Mouse (Mus musculus): ENCODE data around the gene Chmp6. TPM values are rescaled to one million over a fixed set of nuclear protein-coding genes. Genes with fewer than 3 reads are reported as not detected.

Chmp6 gene
- polyA plus RNA-seq, 1 experiment from 2014 or later = 99.3 TPM

- Histone ChIP-seq H3K9me3 (no peaks in the 10 kb centered on the region), H3K9ac (no peak overlapping the region), H3K27me3 (no peaks in the 10 kb centered on the region), H3K4me2 (no peak overlapping the region), H3K4me1 (peaks cover 67% of the 10 kb centered on the region), H3K27ac (no peak overlapping the region), H3K36me3 (no peaks in the 10 kb centered on the region), H3K4me3 (no peak overlapping the region)
- no peak for ATAC-seq (ENCODE audit: borderline replicate concordance, extremely low read depth, low FRiP score, low TSS enrichment)
- WGBS = 63% methylated on average over 4 of the region's 4 CpGs
Measured at GRCm38 (mm10) chr11:119939711-119940106, 26.5 kb downstream of the Chmp6 start.

DNA sequence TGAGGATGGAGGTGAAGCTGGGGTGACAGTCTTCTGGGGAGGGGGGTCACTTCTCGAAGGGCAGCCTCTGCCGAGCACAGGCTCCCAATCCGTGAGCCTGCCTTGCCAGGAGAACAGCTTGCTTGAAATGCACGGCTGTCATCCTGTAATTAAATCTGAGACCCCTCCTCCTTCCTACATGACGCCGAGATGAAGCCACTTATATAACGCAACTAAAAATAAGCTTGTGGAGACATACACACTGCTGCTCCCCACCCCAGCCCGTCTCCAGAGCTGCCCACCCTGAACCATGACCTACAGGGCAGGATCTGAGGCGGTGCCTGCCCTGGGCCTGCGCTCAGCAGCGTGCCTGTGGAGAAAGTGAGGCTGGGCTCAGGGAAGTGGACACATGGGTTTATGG lies 26.9 kb downstream of the Chmp6 start:
- H3K4me1 ChIP-seq = peaks cover 71% of the 10 kb centered on the region
- H3K27ac ChIP-seq = no peak overlapping the region
- 61% methylated on average over 11 of the region's 11 CpGs for WGBS
- H3K36me3 ChIP-seq = no peaks in the 10 kb centered on the region
- no peak for ATAC-seq (ENCODE audit: borderline replicate concordance, extremely low read depth, low FRiP score, low TSS enrichment)
- no peaks in the 10 kb centered on the region for H3K9me3 ChIP-seq
- no peak overlapping the region for H3K9ac ChIP-seq
- H3K27me3 ChIP-seq = no peaks in the 10 kb centered on the region
- H3K4me2 ChIP-seq = no peak overlapping the region
- H3K4me3 ChIP-seq = no peak overlapping the region

DNA sequence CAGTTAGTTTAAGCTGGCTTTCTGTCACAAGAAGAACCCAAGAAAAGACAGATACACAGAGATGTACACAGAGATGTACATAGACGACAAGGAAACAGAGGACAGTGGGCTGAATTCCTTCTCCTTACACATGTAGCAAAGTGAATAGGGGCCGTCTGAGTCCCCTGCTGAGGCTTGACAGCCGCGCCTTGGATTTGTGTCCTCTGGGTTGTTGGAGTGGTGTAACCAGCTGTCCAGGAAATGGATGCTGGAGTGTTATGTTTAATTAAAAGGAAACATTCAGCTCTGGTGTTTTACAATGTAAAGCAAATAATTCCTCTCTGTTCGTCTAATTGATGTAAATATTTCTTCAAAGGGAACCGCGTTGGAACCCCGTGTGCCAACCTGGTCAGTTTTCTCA lies 28.6 kb downstream of the Chmp6 start:
- peak overlapping the region; percentile 87 for H3K27ac ChIP-seq
- no peaks in the 10 kb centered on the region for H3K36me3 ChIP-seq
- peaks cover 80% of the 10 kb centered on the region for H3K4me1 ChIP-seq
- peak overlapping the region; percentile 76 for H3K4me3 ChIP-seq
- no peaks in the 10 kb centered on the region for H3K27me3 ChIP-seq
- ATAC-seq (ENCODE audit: borderline replicate concordance, extremely low read depth, low FRiP score, low TSS enrichment) = no peak
- peak overlapping the region; percentile 78 for H3K4me2 ChIP-seq
- 3% methylated on average over 8 of the region's 8 CpGs for WGBS
- 0 out of 2 replicates have a peak overlapping the region, but pooled peaks have one; percentile 57 for H3K9ac ChIP-seq
- H3K9me3 ChIP-seq = no peaks in the 10 kb centered on the region

- peaks cover 77% of the 10 kb centered on the region for H3K4me1 ChIP-seq
- ATAC-seq (ENCODE audit: borderline replicate concordance, extremely low read depth, low FRiP score, low TSS enrichment) = peak; percentile 53
- WGBS = under 1% methylated on average over 43 of the region's 43 CpGs
Measured at GRCm38 (mm10) chr11:119942201-119942726, 29.0 kb downstream of the Chmp6 start.

DNA sequence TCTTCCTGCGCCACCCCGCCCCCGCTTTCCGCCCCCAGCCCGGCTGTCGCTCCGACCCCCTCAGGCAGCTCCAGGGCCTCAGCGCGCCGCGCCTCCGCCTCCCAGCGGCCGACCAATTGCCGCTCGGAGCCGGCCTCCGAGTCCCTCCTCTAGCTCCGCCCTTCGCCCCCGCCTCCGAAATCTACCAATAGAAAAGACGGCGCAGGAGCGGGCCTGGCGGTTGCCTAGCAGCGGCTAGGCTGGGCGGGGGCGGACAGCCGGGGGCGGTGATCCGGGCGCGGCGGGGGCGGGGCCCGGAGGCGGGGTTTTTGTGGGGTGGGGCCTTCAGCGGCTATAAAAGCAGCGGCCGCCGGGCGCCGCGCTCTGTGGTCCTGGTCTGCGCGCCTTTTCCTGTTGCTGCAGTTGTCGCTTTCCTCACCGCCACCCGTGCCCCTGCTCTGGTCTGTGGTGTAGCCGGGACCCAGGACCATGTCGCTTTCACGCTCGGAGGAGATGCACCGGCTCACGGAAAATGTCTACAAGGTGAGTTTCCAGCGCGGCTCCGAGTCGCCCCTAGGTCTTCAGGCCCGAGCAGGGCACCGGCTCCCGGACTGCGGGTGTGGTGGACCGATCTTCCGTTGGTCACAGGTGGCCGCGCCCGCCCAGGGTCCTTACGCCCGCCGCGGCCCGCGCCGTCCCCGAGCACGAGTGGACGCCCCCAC lies 29.6 kb downstream of the Chmp6 start, which contains the start of gene Baiap2:
Baiap2 (plus strand) TSS at position 37 of the 701 bp plus-strand sequence.
- Histone ChIP-seq H3K4me2 (peak within 1 kb of the TSS; percentile 91), H3K36me3 (no peaks in the 10 kb centered on the region), H3K9ac (peak within 1 kb of the TSS; percentile 81), H3K27ac (peak within 1 kb of the TSS; percentile 87), H3K9me3 (no peaks in the 10 kb centered on the region), H3K27me3 (no peaks in the 10 kb centered on the region), H3K4me3 (peak within 1 kb of the TSS; percentile 76), H3K4me1 (peaks cover 72% of the 10 kb centered on the region)
- under 1% methylated on average over 78 of the region's 79 CpGs for WGBS
- peak; percentile 93 for ATAC-seq (ENCODE audit: borderline replicate concordance, extremely low read depth, low FRiP score, low TSS enrichment)

More at GRCm38 (mm10) chr11:119942201-119942726, 29.0 kb downstream of the Chmp6 start:
- Histone ChIP-seq H3K9ac (peak overlapping the region; percentile 57), H3K27me3 (no peaks in the 10 kb centered on the region), H3K4me3 (peak overlapping the region; percentile 76), H3K36me3 (no peaks in the 10 kb centered on the region), H3K27ac (peak overlapping the region; percentile 87), H3K4me2 (peak overlapping the region; percentile 78), H3K9me3 (no peaks in the 10 kb centered on the region)

DNA sequence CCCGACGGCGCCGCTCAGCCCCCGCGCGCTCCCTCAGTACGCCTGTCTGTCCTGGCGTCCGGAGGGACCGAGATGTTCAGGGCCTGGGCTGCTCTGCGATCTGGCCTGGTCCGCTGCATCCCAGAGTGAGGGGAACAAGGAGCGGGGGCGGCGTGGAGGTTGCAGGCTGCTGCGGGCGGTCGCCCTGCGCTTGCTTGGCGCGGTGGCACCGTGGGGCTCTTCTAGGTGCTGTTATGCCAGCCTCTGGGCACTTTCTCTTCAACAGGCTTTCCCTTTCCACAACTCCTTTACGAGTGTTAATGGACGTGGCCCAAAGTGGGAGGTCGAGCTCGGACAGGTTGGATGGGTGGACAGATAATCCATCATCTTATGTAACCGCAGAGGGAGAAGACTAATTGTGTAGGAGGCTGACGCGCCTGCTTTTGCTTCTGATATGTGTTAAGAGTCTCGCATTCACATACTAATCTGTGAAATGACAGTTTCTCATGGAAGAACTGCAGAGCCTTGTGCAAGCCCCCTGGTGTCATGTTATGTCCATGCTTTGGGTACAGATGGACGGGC lies 30.3 kb downstream of the Chmp6 start:
- ATAC-seq (ENCODE audit: borderline replicate concordance, extremely low read depth, low FRiP score, low TSS enrichment) = peak; percentile 19
- peak overlapping the region; percentile 61 for H3K27ac ChIP-seq
- peak overlapping the region; percentile 67 for H3K4me3 ChIP-seq
- under 1% methylated on average over 32 of the region's 32 CpGs for WGBS
- no peaks in the 10 kb centered on the region for H3K9me3 ChIP-seq
- H3K4me1 ChIP-seq = peaks cover 72% of the 10 kb centered on the region
- no peaks in the 10 kb centered on the region for H3K36me3 ChIP-seq
- no peaks in the 10 kb centered on the region for H3K27me3 ChIP-seq
- peak overlapping the region; percentile 91 for H3K4me2 ChIP-seq
- peak overlapping the region; percentile 81 for H3K9ac ChIP-seq

DNA sequence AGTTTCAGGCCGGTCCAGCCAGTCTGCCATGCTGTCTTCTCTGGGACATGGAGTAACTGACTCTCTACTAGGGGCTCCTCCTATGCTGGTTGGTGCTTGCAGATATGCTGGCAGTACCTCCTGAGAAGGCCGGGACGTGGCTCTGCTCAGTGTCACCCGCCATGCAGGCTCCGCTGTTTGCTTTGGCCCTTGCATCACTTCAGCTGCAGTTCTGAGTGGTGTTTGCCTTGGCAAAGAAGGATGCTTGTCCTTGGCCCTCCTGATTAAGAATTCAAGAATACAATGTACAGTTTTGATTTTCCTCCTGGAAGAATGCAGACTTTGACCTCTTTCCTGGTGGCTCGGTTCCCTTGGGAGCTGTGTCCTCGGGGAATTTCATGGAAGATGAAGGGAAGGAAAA lies 32.1 kb downstream of the Chmp6 start:
- H3K9me3 ChIP-seq = no peaks in the 10 kb centered on the region
- ATAC-seq (ENCODE audit: borderline replicate concordance, extremely low read depth, low FRiP score, low TSS enrichment) = no peak
- no peaks in the 10 kb centered on the region for H3K36me3 ChIP-seq
- H3K27ac ChIP-seq = peak overlapping the region; percentile 76
- H3K9ac ChIP-seq = no peak overlapping the region
- peaks cover 64% of the 10 kb centered on the region for H3K4me1 ChIP-seq
- H3K27me3 ChIP-seq = no peaks in the 10 kb centered on the region
- 55% methylated on average over 7 of the region's 7 CpGs for WGBS
- peak overlapping the region; percentile 67; the same call in 1 of the 2 replicates for H3K4me3 ChIP-seq
- peak overlapping the region; percentile 91 for H3K4me2 ChIP-seq

DNA sequence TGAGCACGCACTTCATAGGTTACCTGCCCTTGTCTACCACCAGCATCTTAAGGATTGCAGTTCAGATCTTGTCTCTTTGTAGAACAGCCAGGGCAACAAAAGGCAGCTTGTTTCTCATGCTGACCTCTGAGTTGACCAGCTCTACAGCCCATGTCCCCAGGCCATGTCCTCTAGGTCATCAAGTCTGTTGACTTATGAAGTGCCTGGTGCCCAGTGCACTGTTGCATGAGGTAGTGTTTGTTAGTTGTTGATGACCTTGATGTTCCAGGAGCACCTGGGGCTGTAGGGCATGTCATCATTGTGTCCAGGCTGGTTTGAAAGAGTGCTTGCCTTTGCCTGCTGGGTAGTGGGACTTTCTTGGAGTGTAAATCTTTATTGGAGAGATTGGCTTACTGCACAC lies 34.2 kb downstream of the Chmp6 start:
- peaks cover 62% of the 10 kb centered on the region for H3K4me1 ChIP-seq

DNA sequence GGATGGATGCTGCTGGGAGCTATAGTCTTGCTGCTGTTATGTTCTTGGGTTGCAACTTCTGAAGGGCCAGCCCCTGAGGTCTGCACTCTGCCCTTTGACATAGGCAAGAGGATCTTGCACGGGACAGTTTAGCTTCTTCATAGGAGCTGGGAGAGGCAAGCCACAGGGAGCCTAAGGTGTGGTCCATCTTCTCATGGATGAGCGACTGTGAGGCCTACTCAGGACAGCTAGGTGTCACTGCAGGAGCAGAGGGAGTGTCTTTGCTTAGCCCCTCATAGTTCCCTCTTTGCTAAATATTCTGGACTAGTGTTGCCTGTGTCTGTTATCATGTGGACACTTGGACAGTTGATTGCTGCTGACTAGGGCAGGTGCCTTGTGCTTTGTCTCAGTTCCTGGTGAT lies 34.7 kb downstream of the Chmp6 start:
- ATAC-seq (ENCODE audit: borderline replicate concordance, extremely low read depth, low FRiP score, low TSS enrichment) = no peak
- H3K9me3 ChIP-seq = no peaks in the 10 kb centered on the region
- H3K27ac ChIP-seq = no peak overlapping the region
- H3K4me3 ChIP-seq = no peak overlapping the region
- no peak overlapping the region for H3K9ac ChIP-seq
- no peak overlapping the region for H3K4me2 ChIP-seq
- H3K4me1 ChIP-seq = peaks cover 67% of the 10 kb centered on the region
- H3K27me3 ChIP-seq = no peaks in the 10 kb centered on the region
- WGBS = 54% methylated on average over 2 of the region's 2 CpGs
- H3K36me3 ChIP-seq = no peaks in the 10 kb centered on the region

More for the DNA sequence above, 34.2 kb downstream of the Chmp6 start:
- 100% methylated on average over 1 of the region's 1 CpGs for WGBS
- Histone ChIP-seq H3K4me2 (no peak overlapping the region), H3K27ac (no peak overlapping the region), H3K36me3 (no peaks in the 10 kb centered on the region), H3K9ac (no peak overlapping the region), H3K27me3 (no peaks in the 10 kb centered on the region), H3K4me3 (no peak overlapping the region), H3K9me3 (no peaks in the 10 kb centered on the region)
- no peak for ATAC-seq (ENCODE audit: borderline replicate concordance, extremely low read depth, low FRiP score, low TSS enrichment)

DNA sequence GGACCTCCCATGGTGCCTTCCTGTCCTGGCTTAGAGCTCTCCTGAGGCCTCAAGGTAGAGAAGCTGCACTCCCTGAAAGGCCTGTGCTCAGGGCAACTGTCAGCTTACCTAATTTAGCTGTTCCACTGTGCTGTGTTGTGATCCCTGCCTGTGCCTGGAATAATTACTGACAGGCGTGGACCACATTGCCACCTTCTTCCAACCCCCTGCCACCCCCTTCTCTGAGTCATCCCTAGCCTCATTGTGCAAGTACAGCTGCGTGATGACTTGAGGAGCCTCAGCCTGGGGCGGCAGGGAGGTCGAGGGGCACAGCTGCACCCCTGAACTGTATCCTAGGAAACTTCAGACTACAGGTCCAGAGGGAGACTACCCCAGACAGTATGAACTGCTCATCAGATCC lies 35.1 kb downstream of the Chmp6 start:
- no peak overlapping the region for H3K9ac ChIP-seq
- H3K4me1 ChIP-seq = peaks cover 71% of the 10 kb centered on the region
- no peaks in the 10 kb centered on the region for H3K27me3 ChIP-seq
- no peak overlapping the region for H3K27ac ChIP-seq
- H3K36me3 ChIP-seq = no peaks in the 10 kb centered on the region
- no peak for ATAC-seq (ENCODE audit: borderline replicate concordance, extremely low read depth, low FRiP score, low TSS enrichment)
- H3K9me3 ChIP-seq = no peaks in the 10 kb centered on the region
- 64% methylated on average over 4 of the region's 4 CpGs for WGBS
- H3K4me2 ChIP-seq = no peak overlapping the region
- no peak overlapping the region for H3K4me3 ChIP-seq

- ATAC-seq (ENCODE audit: borderline replicate concordance, extremely low read depth, low FRiP score, low TSS enrichment) = no peak
Measured at GRCm38 (mm10) chr11:119948803-119949202, 35.6 kb downstream of the Chmp6 start.

GRCm38 (mm10) chr11:119950535-119950934 lies 37.3 kb downstream of the Chmp6 start:
- 89% methylated on average over 3 of the region's 3 CpGs for WGBS
- Histone ChIP-seq H3K27me3 (no peaks in the 10 kb centered on the region), H3K9ac (no peak overlapping the region), H3K4me3 (no peak overlapping the region), H3K4me2 (no peak overlapping the region), H3K4me1 (peaks cover 72% of the 10 kb centered on the region), H3K27ac (no peak overlapping the region), H3K36me3 (no peaks in the 10 kb centered on the region), H3K9me3 (no peaks in the 10 kb centered on the region)
- ATAC-seq (ENCODE audit: borderline replicate concordance, extremely low read depth, low FRiP score, low TSS enrichment) = no peak

More at GRCm38 (mm10) chr11:119948803-119949202, 35.6 kb downstream of the Chmp6 start:
- Histone ChIP-seq H3K27me3 (no peaks in the 10 kb centered on the region), H3K9ac (no peak overlapping the region), H3K4me2 (no peak overlapping the region), H3K27ac (no peak overlapping the region), H3K4me1 (peaks cover 71% of the 10 kb centered on the region), H3K9me3 (no peaks in the 10 kb centered on the region), H3K4me3 (no peak overlapping the region), H3K36me3 (no peaks in the 10 kb centered on the region)
- WGBS = 82% methylated on average over 2 of the region's 2 CpGs
